19 mouse cellular contexts compared by ENCODE assay signal in the genomic region with DNA sequence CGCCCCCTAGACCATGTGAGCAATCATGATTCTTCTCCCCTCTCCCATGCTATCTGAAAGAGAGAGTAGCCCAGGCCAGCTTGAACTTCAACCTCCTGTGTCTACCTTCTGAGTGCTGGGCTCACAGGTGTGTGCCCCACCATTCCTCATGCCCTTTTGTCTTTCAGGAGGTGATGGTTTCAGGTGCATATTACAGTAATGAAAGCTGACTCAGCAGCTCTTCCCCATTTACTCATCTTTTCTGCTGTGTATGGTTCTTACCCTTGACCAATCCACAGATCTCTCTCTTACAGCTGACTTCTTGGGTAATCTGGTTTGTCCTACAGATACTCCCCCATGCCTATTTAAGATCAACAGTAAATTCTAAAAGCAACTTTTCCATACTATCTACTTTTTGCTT. TPM values are rescaled to one million over a fixed set of nuclear protein-coding genes. Genes with fewer than 3 reads are reported as not detected.
DNase-seq lines count a peak whose midpoint lies in the region; ATAC-seq and TF ChIP-seq lines count a peak whose summit lies in the region.
"Had no signal": no experiment of that assay in that cellular context is flagged by ENCODE, and none has a peak within 500 bp of the region (broad histone marks: within the 10 kb centered on the region; RNA-seq: fewer than 3 reads in every experiment).

No protein-coding gene starts in this region.

- H3K4me1 ChIP-seq in CH12.LX (ENCODE audit: control insufficient read depth in 1 of 2, insufficient read depth in 2 of 2) = peaks cover 3 to 24% of the 10 kb centered on the region in 2 experiments; a peak in 3 of 4 replicates
- peaks cover 0 to 3% of the 10 kb centered on the region in 2 experiments; a peak in 1 of 4 replicates for H3K4me1 ChIP-seq in ES-E14 (ENCODE audit: control insufficient read depth in 2 of 2, insufficient read depth in 2 of 2, low read length in 2 of 2, poor library complexity in 1 of 2)
- H3K4me1 ChIP-seq: embryonic facial prominence, embryonic 12.5 days; forebrain, embryonic 13.5 days; forebrain, embryonic 15.5 days had no signal

- TF ChIP-seq POLR2A in CH12.LX (IDR thresholded peaks at IDR 0.05; ENCODE audit: low read depth, low read length) = no peak

- H3K4me3 ChIP-seq in CH12.LX (replicated peaks in 1 of 3; ENCODE audit: low read depth in 2 of 3, low read length in 2 of 3, poor library complexity in 1 of 3) (no peak overlapping the region), ES-E14 (ENCODE audit: insufficient read depth in 1 of 2, low read depth in 1 of 2, low read length in 2 of 2, poor library complexity in 1 of 2, severe bottlenecking in 1 of 2) (no peak overlapping the region)
- H3K4me3 ChIP-seq: embryonic facial prominence, embryonic 10.5 days; embryonic facial prominence, embryonic 12.5 days; forebrain, embryonic 13.5 days; forebrain, embryonic 15.5 days had no signal

- H3K79me2 ChIP-seq in CH12.LX (replicated peaks; ENCODE audit: control insufficient read depth, extremely low read depth, insufficient read depth, poor library complexity, severe bottlenecking) = no peaks in the 10 kb centered on the region

- H3K9me3 ChIP-seq in CH12.LX (replicated peaks; ENCODE audit: low read length) = no peaks in the 10 kb centered on the region
- H3K9me3 ChIP-seq in ES-E14 (ENCODE audit: control insufficient read depth, insufficient read depth, low read depth, low read length) = no peaks in the 10 kb centered on the region
- H3K9me3 ChIP-seq: embryonic facial prominence, embryonic 10.5 days; embryonic facial prominence, embryonic 12.5 days; forebrain, embryonic 13.5 days; forebrain, embryonic 15.5 days had no signal

- no peaks in the 10 kb centered on the region for H3K36me3 ChIP-seq in CH12.LX (replicated peaks in 1 of 2; ENCODE audit: control insufficient read depth in 1 of 2, insufficient read depth in 1 of 2, low read length in 1 of 2)
- H3K36me3 ChIP-seq in ES-E14 (ENCODE audit: control insufficient read depth, insufficient read depth, low read length, poor library complexity, severe bottlenecking) = no peaks in the 10 kb centered on the region
- H3K36me3 ChIP-seq: embryonic facial prominence, embryonic 10.5 days; embryonic facial prominence, embryonic 12.5 days; forebrain, embryonic 15.5 days had no signal

- no peaks in the 10 kb centered on the region for H3K27me3 ChIP-seq in CH12.LX (replicated peaks)
- H3K27me3 ChIP-seq: embryonic facial prominence, embryonic 12.5 days; forebrain, embryonic 13.5 days; forebrain, embryonic 15.5 days; Patski had no signal

- dilution Hi-C loops in CH12.LX (cut with MboI; ENCODE audit: extremely low pct_ligation_motif_present, extremely low pct_unique_long_range_greater_than_20kb, low sequenced_read_pairs) = no loop called here

- DNase-seq in CH12.LX (ENCODE audit: extremely low read depth) (no peak), ES-E14 (ENCODE audit: low read depth, low spot score) (no peak)
- no peak for DNase-seq in urinary bladder, postnatal 36 days (ENCODE audit: low spot score in 2 of 2)
- DNase-seq in gastrocnemius, postnatal 4 days (ENCODE audit: low spot score in 2 of 2) = no peak
- DNase-seq: adrenal gland, adult 8-10 months; adrenal gland, postnatal 14 days; adrenal gland, postnatal 36 days; cerebellum, adult 11-12 months; cerebellum, adult 2 months; cerebellum, adult 9-10 months; cerebellum, postnatal 10 days; cerebellum, postnatal 25 days had no signal

- no peak for TF ChIP-seq RAD21 in CH12.LX (IDR thresholded peaks at IDR 0.05; ENCODE audit: low read depth, low read length)

- 0 out of 2 replicates have a peak, but pooled peaks have one; percentile 30 for ATAC-seq in granulocyte monocyte progenitor cell, adult 5-6 weeks (replicated peaks; ENCODE audit: poor library complexity, severe bottlenecking)
- ATAC-seq: activated CD4-positive, CD25-positive, alpha-beta regulatory T cell, adult 4 months; forebrain, embryonic 13.5 days; forebrain, embryonic 15.5 days; Patski had no signal

- in situ Hi-C loops in CH12.LX (cut with MboI; ENCODE audit: low pct_ligation_motif_present, low pct_unique_long_range_greater_than_20kb, low sequenced_read_pairs) = no loop called here
- in situ Hi-C loops in ES-E14 (cut with MboI; ENCODE audit: low sequenced_read_pairs in 2 of 2, unreplicated experiment in 2 of 2) = no loop called here

- TF ChIP-seq CTCF in CH12.LX (conservative IDR thresholded peaks at IDR 0.05 in 1 of 2, IDR thresholded peaks at IDR 0.05 in 1 of 2; ENCODE audit: low read depth in 2 of 2, low read length in 2 of 2) = no peak

- no peak overlapping the region for H3K9ac ChIP-seq in CH12.LX (ENCODE audit: insufficient read depth, low read depth)
- H3K9ac ChIP-seq in ES-E14 (ENCODE audit: insufficient read depth, low read depth, low read length, poor library complexity, severe bottlenecking) = no peak overlapping the region
- H3K9ac ChIP-seq: embryonic facial prominence, embryonic 12.5 days; forebrain, embryonic 13.5 days; forebrain, embryonic 15.5 days had no signal

- no peak overlapping the region for H3K4me2 ChIP-seq in CH12.LX (ENCODE audit: insufficient read depth, low read depth, poor library complexity, severe bottlenecking)
- H3K4me2 ChIP-seq: embryonic facial prominence, embryonic 12.5 days; forebrain, embryonic 13.5 days; forebrain, embryonic 15.5 days had no signal

- H3K27ac ChIP-seq in CH12.LX (ENCODE audit: insufficient read depth, low read depth) (no peak overlapping the region), ES-E14 (ENCODE audit: insufficient read depth, low read depth, low read length, poor library complexity, severe bottlenecking) (no peak overlapping the region)
- H3K27ac ChIP-seq: embryonic facial prominence, embryonic 10.5 days; embryonic facial prominence, embryonic 12.5 days; forebrain, embryonic 13.5 days; forebrain, embryonic 15.5 days had no signal

- no peak for TF ChIP-seq EP300 in CH12.LX (IDR thresholded peaks at IDR 0.05; ENCODE audit: low read length)

TF ChIP-seq in CH12.LX, 34 proteins besides CTCF, POLR2A, EP300 and RAD21:
- TF ChIP-seq MAFK (IDR thresholded peaks at IDR 0.05; ENCODE audit: insufficient replicate concordance, low read length) = 0 out of 2 replicates have a peak, but pooled peaks have one; percentile 73
- TF ChIP-seq CHD2 (IDR thresholded peaks at IDR 0.05; ENCODE audit: low read length) = no peak

TF ChIP-seq in ES-E14, 5 proteins besides CTCF, POLR2A, EP300 and RAD21:
- TF ChIP-seq ZNF384 (IDR thresholded peaks at IDR 0.05; ENCODE audit: low read depth, low read length) (no peak), MAFK (IDR thresholded peaks at IDR 0.05; ENCODE audit: insufficient read depth, low read depth, low read length) (0 out of 2 replicates have a peak, but pooled peaks have one; percentile 44)

RNA-seq across cellular contexts. Expression of gene Efcab2, which starts 26.7 kb away (rescaled TPM):
- 1.2 and 1.5 TPM in 2 replicates for total RNA-seq in CH12.LX (2012; rRNA removed)
- 1.8 TPM in 2 replicates for total RNA-seq in CH12.LX (2014; rRNA removed)
- 2.8 and 3.2 TPM in 2 replicates for polyA plus RNA-seq in CH12.LX (2012; ENCODE audit: insufficient read length, low read depth)
- total RNA-seq in ES-E14 (2012; rRNA removed) = 1.8 and 2.1 TPM in 2 replicates
- total RNA-seq in granulocyte monocyte progenitor cell, adult 5-6 weeks (2014; fragmentation: Nextera tagmentation) = 3.1 TPM in 2 replicates
- total RNA-seq in granulocyte monocyte progenitor cell, adult 5-6 weeks (2017) = 2.3 and 4.0 TPM in 2 replicates
- 1 to 10 TPM; 6.4 to 6.5 TPM for total RNA-seq in gastrocnemius, postnatal 4 days (2021)

RNA-seq across cellular contexts. Expression of gene Hnrnpu, which starts 41.6 kb away (rescaled TPM):
- 346 and 491 TPM in 2 replicates for total RNA-seq in CH12.LX (2012; rRNA removed)
- total RNA-seq in CH12.LX (2014; rRNA removed) = 359 and 397 TPM in 2 replicates
- 853 and 911 TPM in 2 replicates for polyA plus RNA-seq in CH12.LX (2012; ENCODE audit: insufficient read length, low read depth)
- 459 and 494 TPM in 2 replicates for total RNA-seq in ES-E14 (2012; rRNA removed)
- total RNA-seq in granulocyte monocyte progenitor cell, adult 5-6 weeks (2014; fragmentation: Nextera tagmentation) = 580 and 661 TPM in 2 replicates
- total RNA-seq in granulocyte monocyte progenitor cell, adult 5-6 weeks (2017) = 553 and 618 TPM in 2 replicates
- 100 to 1,000 TPM; 318 to 386 TPM for total RNA-seq in gastrocnemius, postnatal 4 days (2021)
